Mouse (Mus musculus): ENCODE results near the gene A4gnt. TPM values are rescaled to one million over a fixed set of nuclear protein-coding genes. Genes with fewer than 3 reads are reported as not detected.

The A4gnt gene
- polyA plus RNA-seq, 1 experiment, result not detected

GRCm38 (mm10) chr9:99603566-99603965 lies 8.7 kb upstream of the A4gnt start:
- no peak overlapping the region for H3K27ac ChIP-seq (ENCODE audit: insufficient read depth, low read length)
- no peak overlapping the region for H3K4me3 ChIP-seq (ENCODE audit: insufficient read depth, low read length)
- no peaks in the 10 kb centered on the region for H3K4me1 ChIP-seq (ENCODE audit: control insufficient read depth, insufficient read depth, low read length)
- no peak for TF ChIP-seq POLR2A (IDR thresholded peaks at IDR 0.05; ENCODE audit: low read depth, low read length)
- no peak for TF ChIP-seq CTCF (IDR thresholded peaks at IDR 0.05; ENCODE audit: borderline replicate concordance, insufficient read depth, low read length)

GRCm38 (mm10) chr9:99619688-99620087 lies 7.4 kb downstream of the A4gnt start:
- TF ChIP-seq POLR2A (IDR thresholded peaks at IDR 0.05; ENCODE audit: low read depth, low read length), result no peak
- no peak for TF ChIP-seq CTCF (IDR thresholded peaks at IDR 0.05; ENCODE audit: borderline replicate concordance, insufficient read depth, low read length)
- no peaks in the 10 kb centered on the region for H3K4me1 ChIP-seq (ENCODE audit: control insufficient read depth, insufficient read depth, low read length)

GRCm38 (mm10) chr9:99620196-99620595 lies 7.9 kb downstream of the A4gnt start:
- Histone ChIP-seq H3K4me3 (ENCODE audit: insufficient read depth, low read length) (no peak overlapping the region), H3K4me1 (ENCODE audit: control insufficient read depth, insufficient read depth, low read length) (no peaks in the 10 kb centered on the region), H3K27ac (ENCODE audit: insufficient read depth, low read length) (no peak overlapping the region)
- TF ChIP-seq CTCF (IDR thresholded peaks at IDR 0.05; ENCODE audit: borderline replicate concordance, insufficient read depth, low read length) (no peak), POLR2A (IDR thresholded peaks at IDR 0.05; ENCODE audit: low read depth, low read length) (no peak)

More at GRCm38 (mm10) chr9:99619688-99620087, 7.4 kb downstream of the A4gnt start:
- Histone ChIP-seq H3K27ac (ENCODE audit: insufficient read depth, low read length) (no peak overlapping the region), H3K4me3 (ENCODE audit: insufficient read depth, low read length) (no peak overlapping the region)

GRCm38 (mm10) chr9:99622034-99622433 lies 9.7 kb downstream of the A4gnt start:
- Histone ChIP-seq H3K27ac (ENCODE audit: insufficient read depth, low read length) (no peak overlapping the region), H3K4me1 (ENCODE audit: control insufficient read depth, insufficient read depth, low read length) (no peaks in the 10 kb centered on the region), H3K4me3 (ENCODE audit: insufficient read depth, low read length) (no peak overlapping the region)
- TF ChIP-seq CTCF (IDR thresholded peaks at IDR 0.05; ENCODE audit: borderline replicate concordance, insufficient read depth, low read length) (no peak), POLR2A (IDR thresholded peaks at IDR 0.05; ENCODE audit: low read depth, low read length) (no peak)

- no peak for TF ChIP-seq POLR2A (IDR thresholded peaks at IDR 0.05; ENCODE audit: low read depth, low read length)
- TF ChIP-seq CTCF (IDR thresholded peaks at IDR 0.05; ENCODE audit: borderline replicate concordance, insufficient read depth, low read length), result no peak
- Histone ChIP-seq H3K4me1 (ENCODE audit: control insufficient read depth, insufficient read depth, low read length) (no peaks in the 10 kb centered on the region), H3K27ac (ENCODE audit: insufficient read depth, low read length) (no peak overlapping the region), H3K4me3 (ENCODE audit: insufficient read depth, low read length) (no peak overlapping the region)
Measured at GRCm38 (mm10) chr9:99622966-99623365, 10.7 kb downstream of the A4gnt start.

GRCm38 (mm10) chr9:99624117-99624516 lies 11.8 kb downstream of the A4gnt start:
- H3K4me1 ChIP-seq (ENCODE audit: control insufficient read depth, insufficient read depth, low read length), result 0 out of 2 replicates have a peak, but pooled peaks cover 4% of the 10 kb centered on the region
- no peak overlapping the region for H3K4me3 ChIP-seq (ENCODE audit: insufficient read depth, low read length)
- no peak for TF ChIP-seq POLR2A (IDR thresholded peaks at IDR 0.05; ENCODE audit: low read depth, low read length)
- TF ChIP-seq CTCF (IDR thresholded peaks at IDR 0.05; ENCODE audit: borderline replicate concordance, insufficient read depth, low read length), result no peak
- no peak overlapping the region for H3K27ac ChIP-seq (ENCODE audit: insufficient read depth, low read length)

GRCm38 (mm10) chr9:99628581-99628980 lies 16.3 kb downstream of the A4gnt start:
- Histone ChIP-seq H3K4me1 (ENCODE audit: control insufficient read depth, insufficient read depth, low read length) (0 out of 2 replicates have a peak, but pooled peaks cover 11% of the 10 kb centered on the region), H3K4me3 (ENCODE audit: insufficient read depth, low read length) (no peak overlapping the region), H3K27ac (ENCODE audit: insufficient read depth, low read length) (peak overlapping the region; percentile 90)
- no peak for TF ChIP-seq CTCF (IDR thresholded peaks at IDR 0.05; ENCODE audit: borderline replicate concordance, insufficient read depth, low read length)
- TF ChIP-seq POLR2A (IDR thresholded peaks at IDR 0.05; ENCODE audit: low read depth, low read length), result no peak

GRCm38 (mm10) chr9:99629281-99630011 lies 17.1 kb downstream of the A4gnt start, which contains the start of gene Dzip1l:
Dzip1l (plus strand) TSS chr9:99629496.
- peak within 1 kb of the TSS; percentile 91 for H3K27ac ChIP-seq (ENCODE audit: insufficient read depth, low read length)
- H3K4me1 ChIP-seq (ENCODE audit: control insufficient read depth, insufficient read depth, low read length), result peaks cover 11% of the 10 kb centered on the region; the same call in 1 of the 2 replicates
- peak within 1 kb of the TSS; percentile 55 for H3K4me3 ChIP-seq (ENCODE audit: insufficient read depth, low read length)
- TF ChIP-seq CTCF (IDR thresholded peaks at IDR 0.05; ENCODE audit: borderline replicate concordance, insufficient read depth, low read length), result no peak
- TF ChIP-seq POLR2A (IDR thresholded peaks at IDR 0.05; ENCODE audit: low read depth, low read length), result peak; percentile 79

- Histone ChIP-seq H3K4me3 (ENCODE audit: insufficient read depth, low read length) (peak overlapping the region; percentile 55), H3K27ac (ENCODE audit: insufficient read depth, low read length) (peak overlapping the region; percentile 91), H3K4me1 (ENCODE audit: control insufficient read depth, insufficient read depth, low read length) (peaks cover 11% of the 10 kb centered on the region; the same call in 1 of the 2 replicates)
- TF ChIP-seq POLR2A (IDR thresholded peaks at IDR 0.05; ENCODE audit: low read depth, low read length), result peak; percentile 52
- no peak for TF ChIP-seq CTCF (IDR thresholded peaks at IDR 0.05; ENCODE audit: borderline replicate concordance, insufficient read depth, low read length)
Measured at GRCm38 (mm10) chr9:99630071-99630470, 17.8 kb downstream of the A4gnt start.

GRCm38 (mm10) chr9:99630528-99631125 lies 18.3 kb downstream of the A4gnt start:
- H3K4me1 ChIP-seq (ENCODE audit: control insufficient read depth, insufficient read depth, low read length), result peaks cover 11% of the 10 kb centered on the region; the same call in 1 of the 2 replicates
- H3K27ac ChIP-seq (ENCODE audit: insufficient read depth, low read length), result peak overlapping the region; percentile 91
- peak overlapping the region; percentile 55 for H3K4me3 ChIP-seq (ENCODE audit: insufficient read depth, low read length)
- TF ChIP-seq CTCF (IDR thresholded peaks at IDR 0.05; ENCODE audit: borderline replicate concordance, insufficient read depth, low read length) (no peak), POLR2A (IDR thresholded peaks at IDR 0.05; ENCODE audit: low read depth, low read length) (no peak)

Measured in embryonic fibroblast, embryonic 13.5 days (primary cell).